Mouse (Mus musculus): Measurements from ENCODE around the gene Pip4p1. TPM values are rescaled to one million over a fixed set of nuclear protein-coding genes. Genes with fewer than 3 reads are reported as not detected.
A peak's percentile ranks its signal among the peaks of the same experiment; 100 is the strongest.
"Not testable (repeated sequence)": the region's sequence is repeated elsewhere in the genome, so short reads cannot be mapped to it uniquely, and the experiment has no call there.

Pip4p1 gene
- polyA plus RNA-seq, 1 experiment from 2014 or later = 87.9 TPM

DNA sequence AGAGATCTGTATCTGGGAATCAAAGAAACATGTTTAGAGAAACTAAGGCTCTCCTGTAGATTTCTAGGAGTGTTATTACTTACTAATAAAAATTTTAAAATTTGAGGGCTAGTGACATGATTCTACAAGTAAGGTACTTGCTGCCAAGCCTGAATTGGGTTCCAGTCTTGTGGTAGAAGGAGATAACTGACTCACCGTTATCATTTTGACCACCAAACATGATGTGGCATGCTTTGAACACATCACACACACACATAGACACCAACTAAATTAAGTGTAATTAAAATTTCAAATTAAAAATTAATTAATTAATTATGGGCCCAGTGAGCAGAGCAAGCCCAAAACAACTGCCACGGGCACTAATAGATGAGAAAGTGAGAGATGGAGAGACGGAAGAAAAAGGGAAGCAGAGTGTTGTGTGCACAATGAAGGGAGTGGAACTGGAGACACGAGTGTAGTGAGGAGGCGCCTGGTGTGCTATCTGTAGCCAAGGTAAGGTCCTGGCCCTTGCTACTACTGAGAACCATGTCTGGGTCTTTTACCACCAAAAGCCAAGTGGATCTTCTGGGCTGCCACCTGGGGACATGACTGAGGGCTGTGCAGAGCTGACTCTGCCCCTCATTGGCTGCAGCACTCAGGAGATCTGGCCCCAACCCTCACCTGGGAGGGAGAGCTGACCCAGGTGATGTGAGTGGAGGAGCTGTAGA lies 27.8 kb upstream of the Pip4p1 start:
- not testable (repeated sequence) for H3K36me3 ChIP-seq; H3K4me2 ChIP-seq; H3K27me3 ChIP-seq; ATAC-seq (ENCODE audit: low FRiP score); H3K9ac ChIP-seq; H3K4me3 ChIP-seq; H3K27ac ChIP-seq; H3K4me1 ChIP-seq (replicated peaks); H3K9me3 ChIP-seq
- WGBS = 94% methylated on average over 5 of the region's 5 CpGs

GRCm38 (mm10) chr14:50957146-50957545 lies 26.5 kb upstream of the Pip4p1 start:
- not testable (repeated sequence) for H3K9ac ChIP-seq; H3K9me3 ChIP-seq; H3K4me2 ChIP-seq; H3K4me1 ChIP-seq (replicated peaks); H3K36me3 ChIP-seq; ATAC-seq (ENCODE audit: low FRiP score); H3K27ac ChIP-seq; H3K27me3 ChIP-seq; H3K4me3 ChIP-seq
- WGBS = 77% methylated on average over 3 of the region's 3 CpGs

GRCm38 (mm10) chr14:50956724-50957123 lies 26.1 kb upstream of the Pip4p1 start:
- not testable (repeated sequence) for H3K4me2 ChIP-seq; H3K36me3 ChIP-seq; H3K4me3 ChIP-seq; H3K4me1 ChIP-seq (replicated peaks); H3K27ac ChIP-seq; H3K9me3 ChIP-seq; H3K27me3 ChIP-seq; ATAC-seq (ENCODE audit: low FRiP score); H3K9ac ChIP-seq
- 89% methylated on average over 6 of the region's 6 CpGs for WGBS

- WGBS = 8% methylated on average over 19 of the region's 19 CpGs
- H3K4me1 ChIP-seq (replicated peaks); H3K9ac ChIP-seq; H3K9me3 ChIP-seq; H3K4me3 ChIP-seq; H3K27me3 ChIP-seq; H3K36me3 ChIP-seq; H3K27ac ChIP-seq: not testable (repeated sequence)
- H3K4me2 ChIP-seq = peak within 1 kb of the TSS; percentile 40
- peak; percentile 93 for ATAC-seq (ENCODE audit: low FRiP score)
Observed at GRCm38 (mm10) chr14:50955942-50956508, 25.4 kb upstream of the Pip4p1 start, which contains the start of gene Pnp2. Pnp2 (plus strand) TSS chr14:50955992.

GRCm38 (mm10) chr14:50955487-50955886 lies 24.8 kb upstream of the Pip4p1 start:
- no peak for ATAC-seq (ENCODE audit: low FRiP score)
- H3K4me1 ChIP-seq (replicated peaks) = no peaks in the 10 kb centered on the region
- WGBS = 87% methylated on average over 10 of the region's 10 CpGs
- H3K9me3 ChIP-seq = no peaks in the 10 kb centered on the region
- H3K4me3 ChIP-seq = no peak overlapping the region
- no peaks in the 10 kb centered on the region for H3K27me3 ChIP-seq
- no peak overlapping the region for H3K9ac ChIP-seq
- no peak overlapping the region for H3K27ac ChIP-seq
- H3K4me2 ChIP-seq = no peak overlapping the region
- H3K36me3 ChIP-seq = peaks cover 9% of the 10 kb centered on the region

DNA sequence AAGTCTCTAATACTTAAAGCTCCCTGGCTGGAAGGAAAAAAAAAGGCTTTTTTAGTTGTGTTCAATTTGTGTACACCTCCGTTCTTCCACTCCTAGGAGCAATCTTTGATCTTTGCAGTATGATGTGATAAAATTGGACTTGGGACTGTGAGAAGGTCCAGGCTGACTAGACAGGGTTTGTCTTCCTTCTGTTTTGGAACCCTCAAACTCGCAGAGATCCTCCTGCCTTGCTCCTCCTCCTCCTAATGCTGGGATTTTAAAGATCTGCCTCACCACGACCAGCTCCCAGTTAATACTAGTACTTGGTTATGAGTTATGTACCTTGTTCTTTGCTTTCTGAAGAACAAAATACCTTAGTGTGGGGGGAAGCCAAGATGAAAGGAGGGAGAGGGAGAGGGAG lies 14.9 kb upstream of the Pip4p1 start:
- not testable (repeated sequence) for ATAC-seq (ENCODE audit: low FRiP score); H3K9me3 ChIP-seq; H3K27me3 ChIP-seq; H3K36me3 ChIP-seq; H3K27ac ChIP-seq; H3K4me1 ChIP-seq (replicated peaks)
- H3K4me3 ChIP-seq = peak overlapping the region; percentile 47
- H3K4me2 ChIP-seq = peak overlapping the region; percentile 61
- 0 out of 2 replicates have a peak overlapping the region, but pooled peaks have one; percentile 67 for H3K9ac ChIP-seq
- WGBS = 39% methylated on average over 3 of the region's 3 CpGs

GRCm38 (mm10) chr14:50945081-50945480 lies 14.4 kb upstream of the Pip4p1 start:
- Histone ChIP-seq H3K4me2 (peak overlapping the region; percentile 61), H3K4me3 (peak overlapping the region; percentile 47), H3K27ac (peak overlapping the region; percentile 83), H3K9ac (peak overlapping the region; percentile 67)
- peak; percentile 37; the same call in 1 of the 2 replicates for ATAC-seq (ENCODE audit: low FRiP score)
- not testable (repeated sequence) for H3K9me3 ChIP-seq; H3K4me1 ChIP-seq (replicated peaks); H3K27me3 ChIP-seq; H3K36me3 ChIP-seq
- WGBS = 8% methylated on average over 6 of the region's 6 CpGs

GRCm38 (mm10) chr14:50944668-50945033 lies 14.0 kb upstream of the Pip4p1 start:
- H3K9me3 ChIP-seq; H3K27me3 ChIP-seq; H3K36me3 ChIP-seq; H3K4me1 ChIP-seq (replicated peaks): not testable (repeated sequence)
- WGBS = under 1% methylated on average over 15 of the region's 15 CpGs
- Histone ChIP-seq H3K4me2 (peak overlapping the region; percentile 61), H3K9ac (peak overlapping the region; percentile 67), H3K27ac (peak overlapping the region; percentile 83), H3K4me3 (peak overlapping the region; percentile 47)
- peak; percentile 97 for ATAC-seq (ENCODE audit: low FRiP score)

- ATAC-seq (ENCODE audit: low FRiP score) = peak; percentile 97
- H3K27me3 ChIP-seq = no peaks in the 10 kb centered on the region
- WGBS = 19% methylated on average over 31 of the region's 31 CpGs
- peak within 1 kb of the TSS; percentile 61 for H3K4me2 ChIP-seq
- H3K9ac ChIP-seq = peak within 1 kb of the TSS; percentile 67
- peak within 1 kb of the TSS; percentile 47 for H3K4me3 ChIP-seq
- peaks cover 8% of the 10 kb centered on the region for H3K4me1 ChIP-seq (replicated peaks)
- H3K9me3 ChIP-seq = no peaks in the 10 kb centered on the region
- peak within 1 kb of the TSS; percentile 83 for H3K27ac ChIP-seq
- no peaks in the 10 kb centered on the region for H3K36me3 ChIP-seq
Observed at GRCm38 (mm10) chr14:50943932-50944667, 13.4 kb upstream of the Pip4p1 start, which contains the start of gene Gm49342. Gm49342 (plus strand) TSS chr14:50944517.

GRCm38 (mm10) chr14:50938940-50939339 lies 8.3 kb upstream of the Pip4p1 start:
- Histone ChIP-seq H3K27me3 (no peaks in the 10 kb centered on the region), H3K4me3 (no peak overlapping the region), H3K27ac (no peak overlapping the region), H3K9me3 (no peaks in the 10 kb centered on the region), H3K36me3 (no peaks in the 10 kb centered on the region), H3K4me1 (replicated peaks) (no peaks in the 10 kb centered on the region), H3K9ac (no peak overlapping the region), H3K4me2 (no peak overlapping the region)
- ATAC-seq (ENCODE audit: low FRiP score) = no peak
- 46% methylated on average over 2 of the region's 2 CpGs for WGBS

DNA sequence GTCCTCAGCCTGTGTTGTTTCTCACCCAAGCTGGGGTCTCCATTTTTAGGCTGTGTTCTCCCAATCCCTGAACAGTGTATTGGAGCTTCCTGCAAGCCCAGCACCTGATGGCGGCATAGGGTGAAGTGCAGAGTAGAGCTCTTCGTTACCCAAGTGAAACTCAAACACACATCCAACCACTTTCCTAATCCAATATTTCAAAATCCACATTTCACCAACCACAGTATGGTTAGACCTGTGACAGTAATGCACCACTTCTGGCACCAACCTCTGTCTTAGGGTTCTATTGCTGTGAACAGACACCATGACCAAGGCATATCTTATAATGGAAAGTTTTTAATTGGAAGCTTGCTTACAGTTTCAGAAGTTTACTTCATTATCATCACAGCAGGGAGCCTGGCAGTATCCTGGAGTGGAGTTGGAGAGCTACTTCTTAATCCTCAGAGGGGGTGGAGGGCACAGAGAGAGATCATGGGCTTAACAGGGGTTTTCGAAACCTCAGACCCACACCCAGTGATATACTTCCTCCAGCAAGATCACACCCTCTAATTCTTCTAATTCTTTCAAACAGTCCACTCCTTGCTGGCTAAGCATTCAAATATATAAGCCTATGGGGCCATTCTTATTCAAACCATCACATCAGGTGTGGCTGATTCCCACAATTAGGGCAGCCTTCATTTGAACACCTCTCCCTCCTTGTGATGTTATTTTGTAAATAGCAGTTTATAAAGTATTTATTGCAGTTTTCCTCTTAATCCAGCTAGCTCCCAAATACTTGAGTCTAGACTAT lies 7.7 kb upstream of the Pip4p1 start:
- H3K27me3 ChIP-seq = no peaks in the 10 kb centered on the region
- H3K36me3 ChIP-seq = no peaks in the 10 kb centered on the region
- H3K4me3 ChIP-seq = no peak overlapping the region
- no peak for ATAC-seq (ENCODE audit: low FRiP score)
- no peak overlapping the region for H3K4me2 ChIP-seq
- no peaks in the 10 kb centered on the region for H3K9me3 ChIP-seq
- WGBS = 92% methylated on average over 3 of the region's 3 CpGs
- no peak overlapping the region for H3K9ac ChIP-seq
- no peaks in the 10 kb centered on the region for H3K4me1 ChIP-seq (replicated peaks)
- H3K27ac ChIP-seq = no peak overlapping the region

- ATAC-seq (ENCODE audit: low FRiP score) = no peak
- Histone ChIP-seq H3K4me1 (replicated peaks) (peaks cover 4% of the 10 kb centered on the region), H3K27ac (no peak overlapping the region), H3K4me3 (no peak overlapping the region), H3K27me3 (no peaks in the 10 kb centered on the region), H3K9ac (no peak overlapping the region), H3K9me3 (no peaks in the 10 kb centered on the region), H3K4me2 (no peak overlapping the region), H3K36me3 (no peaks in the 10 kb centered on the region)
- WGBS = 70% methylated on average over 1 of the region's 1 CpGs
Observed at GRCm38 (mm10) chr14:50936649-50937048, 6.0 kb upstream of the Pip4p1 start.
